8 mouse cellular contexts compared by ENCODE assay signal in the genomic region with DNA sequence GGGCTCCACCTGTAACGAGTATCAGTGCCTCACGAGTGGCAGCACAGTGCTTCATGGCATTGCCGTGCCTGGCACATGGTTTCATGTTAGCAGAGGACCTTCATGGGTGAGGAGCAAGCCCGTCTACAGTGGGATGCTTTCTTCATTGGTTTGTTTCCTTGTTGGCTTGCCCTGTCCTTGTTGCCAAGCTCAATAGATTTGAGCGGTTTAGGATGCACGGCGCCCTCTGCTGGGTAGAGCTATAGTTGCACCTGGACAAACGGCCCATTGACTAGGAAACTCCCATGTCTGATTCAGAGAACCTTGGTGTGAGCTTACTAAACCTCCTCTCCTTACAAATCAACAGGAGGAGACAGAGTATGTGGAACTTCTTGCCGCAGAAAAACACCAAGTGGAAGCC. TPM values are rescaled to one million over a fixed set of nuclear protein-coding genes. Genes with fewer than 3 reads are reported as not detected.
A peak's percentile ranks its signal among the peaks of the same experiment; 100 is the strongest.
DNase-seq lines count a peak whose midpoint lies in the region; ATAC-seq and TF ChIP-seq lines count a peak whose summit lies in the region.

No protein-coding gene starts in this region.

- no peak for TF ChIP-seq EP300 in heart, postnatal 0 days (IDR thresholded peaks at IDR 0.05; ENCODE audit: low read depth)

- H3K4me2 ChIP-seq in forebrain, embryonic 14.5 days (ENCODE audit: low read length) = no peak overlapping the region
- no peak overlapping the region for H3K4me2 ChIP-seq in forebrain, embryonic 16.5 days (ENCODE audit: low read length)
- H3K4me2 ChIP-seq in heart, postnatal 0 days (ENCODE audit: low read depth, low read length) = no peak overlapping the region

- H3K9ac ChIP-seq in forebrain, embryonic 14.5 days (ENCODE audit: low read length) = no peak overlapping the region
- H3K9ac ChIP-seq in forebrain, embryonic 16.5 days (replicated peaks; ENCODE audit: low read depth, low read length) = no peak overlapping the region
- H3K9ac ChIP-seq in heart, postnatal 0 days (replicated peaks; ENCODE audit: low read depth, low read length) = no peak overlapping the region

- H3K9me3 ChIP-seq in forebrain, embryonic 14.5 days (replicated peaks; ENCODE audit: control insufficient read depth, low read length) = no peaks in the 10 kb centered on the region
- H3K9me3 ChIP-seq in forebrain, embryonic 16.5 days (ENCODE audit: control insufficient read depth, low read length) = no peaks in the 10 kb centered on the region
- H3K9me3 ChIP-seq in heart, postnatal 0 days (replicated peaks; ENCODE audit: control insufficient read depth, low read length) = no peaks in the 10 kb centered on the region

- peak; percentile 73 for DNase-seq in forebrain, embryonic 14.5 days (ENCODE audit: low spot score)
- peak; percentile 74 for DNase-seq in WW6 (ENCODE audit: low read depth, low spot score)
- peak; percentile 59 to 78 for DNase-seq in cerebellum, postnatal 4 days (ENCODE audit: low spot score in 2 of 2)
- DNase-seq in heart, postnatal 0 days (ENCODE audit: low spot score) = peak; percentile 37
- peak; percentile 72 to 78 for DNase-seq in left cerebral cortex, adult 2 months (ENCODE audit: extremely low spot score in 1 of 2, low spot score in 2 of 2)
- peak; percentile 88 for DNase-seq in naive thymus-derived CD4-positive, alpha-beta T cell, adult 2 months (ENCODE audit: low read depth)
- peak; percentile 36 for DNase-seq in telencephalon, adult 2 months (ENCODE audit: low read depth, low spot score)

- H3K4me1 ChIP-seq in forebrain, embryonic 14.5 days (ENCODE audit: control insufficient read depth, insufficient read depth, low read length) = peaks cover 7% of the 10 kb centered on the region
- peaks cover 10% of the 10 kb centered on the region for H3K4me1 ChIP-seq in forebrain, embryonic 16.5 days (replicated peaks; ENCODE audit: control insufficient read depth, insufficient read depth, low read length)
- H3K4me1 ChIP-seq in heart, postnatal 0 days (ENCODE audit: control insufficient read depth, insufficient read depth) = no peaks in the 10 kb centered on the region

- no peak overlapping the region for H3K27ac ChIP-seq in forebrain, embryonic 14.5 days (ENCODE audit: low read depth, low read length)
- no peak overlapping the region for H3K27ac ChIP-seq in forebrain, embryonic 16.5 days (ENCODE audit: low read length)
- no peak overlapping the region for H3K27ac ChIP-seq in heart, postnatal 0 days (ENCODE audit: low read depth)
- H3K27ac ChIP-seq in left cerebral cortex, adult 2 months = no peak overlapping the region

- H3K27me3 ChIP-seq in forebrain, embryonic 14.5 days (replicated peaks; ENCODE audit: control insufficient read depth, insufficient read depth, low read length) = no peaks in the 10 kb centered on the region
- H3K27me3 ChIP-seq in forebrain, embryonic 16.5 days (replicated peaks; ENCODE audit: control insufficient read depth, insufficient read depth, low read length) = no peaks in the 10 kb centered on the region
- no peaks in the 10 kb centered on the region for H3K27me3 ChIP-seq in heart, postnatal 0 days (ENCODE audit: control insufficient read depth, insufficient read depth, low read length)

- no peak for ATAC-seq in forebrain, embryonic 14.5 days
- no peak for ATAC-seq in forebrain, embryonic 16.5 days
- ATAC-seq in heart, postnatal 0 days (ENCODE audit: insufficient read depth, low read depth) = no peak

- H3K4me3 ChIP-seq in forebrain, embryonic 14.5 days (ENCODE audit: low read depth, low read length) = no peak overlapping the region
- no peak overlapping the region for H3K4me3 ChIP-seq in forebrain, embryonic 16.5 days (replicated peaks; ENCODE audit: low read length)
- H3K4me3 ChIP-seq in heart, postnatal 0 days (ENCODE audit: low read depth, low read length) = no peak overlapping the region
- no peak overlapping the region for H3K4me3 ChIP-seq in left cerebral cortex, adult 2 months

- intact Hi-C loops in left cerebral cortex, adult 2 months (cut with DNase I) = no loop called here

- WGBS in forebrain, embryonic 14.5 days = 27% methylated on average over 9 of the region's 9 CpGs
- 26% methylated on average over 9 of the region's 9 CpGs for WGBS in forebrain, embryonic 16.5 days
- 31% methylated on average over 9 of the region's 9 CpGs for WGBS in heart, postnatal 0 days

- H3K36me3 ChIP-seq in forebrain, embryonic 14.5 days (ENCODE audit: control insufficient read depth, insufficient read depth, low read length) = peaks cover 55% of the 10 kb centered on the region
- H3K36me3 ChIP-seq in forebrain, embryonic 16.5 days (ENCODE audit: control insufficient read depth, insufficient read depth) = peaks cover 21% of the 10 kb centered on the region
- peaks cover 34% of the 10 kb centered on the region for H3K36me3 ChIP-seq in heart, postnatal 0 days (replicated peaks; ENCODE audit: control insufficient read depth, insufficient read depth, low read length)

- TF ChIP-seq CTCF in heart, postnatal 0 days (IDR thresholded peaks at IDR 0.05; ENCODE audit: low read depth) = peak; percentile 83
- peak; percentile 91 for TF ChIP-seq CTCF in left cerebral cortex, adult 2 months (IDR thresholded peaks at IDR 0.05)

RNA-seq across cellular contexts. Expression of a gene that starts 4.4 kb away (rescaled TPM):
- polyA plus RNA-seq in forebrain, embryonic 14.5 days (2014; fragmentation: Nextera tagmentation; extraction: Ambion mirVana) = 30.7 and 46.9 TPM in 2 replicates
- 49.1 and 53.2 TPM in 2 replicates for polyA plus RNA-seq in forebrain, embryonic 16.5 days (2015; fragmentation: Nextera tagmentation; extraction: Ambion mirVana)
- 9.0 and 10.8 TPM in 2 replicates for total RNA-seq in heart, postnatal 0 days (2014; rRNA removed; ENCODE audit: low replicate concordance)
- 16.7 and 18.3 TPM in 2 replicates for polyA plus RNA-seq in heart, postnatal 0 days (2015; fragmentation: Nextera tagmentation; extraction: Ambion mirVana)
- 10 to 100 TPM; 47.3 to 51.9 TPM for total RNA-seq in left cerebral cortex, adult 2 months (2021)

RNA-seq across cellular contexts. Expression of a gene that starts 4.4 kb away (rescaled TPM):
- 33.4 and 38.5 TPM in 2 replicates for polyA plus RNA-seq in forebrain, embryonic 14.5 days (2014; fragmentation: Nextera tagmentation; extraction: Ambion mirVana)
- polyA plus RNA-seq in forebrain, embryonic 16.5 days (2015; fragmentation: Nextera tagmentation; extraction: Ambion mirVana) = 40.8 TPM in 2 replicates
- 31.8 and 37.7 TPM in 2 replicates for total RNA-seq in heart, postnatal 0 days (2014; rRNA removed; ENCODE audit: low replicate concordance)
- polyA plus RNA-seq in heart, postnatal 0 days (2015; fragmentation: Nextera tagmentation; extraction: Ambion mirVana) = 27.8 and 30.5 TPM in 2 replicates
- total RNA-seq in left cerebral cortex, adult 2 months (2021) = 10 to 100 TPM; 40.5 to 46.0 TPM

RNA-seq across cellular contexts. Expression of a gene that starts 38.4 kb away (rescaled TPM):
- not detected in 2 replicates for polyA plus RNA-seq in forebrain, embryonic 14.5 days (2014; fragmentation: Nextera tagmentation; extraction: Ambion mirVana)
- polyA plus RNA-seq in forebrain, embryonic 16.5 days (2015; fragmentation: Nextera tagmentation; extraction: Ambion mirVana) = not detected in 2 replicates
- total RNA-seq in heart, postnatal 0 days (2014; rRNA removed; ENCODE audit: low replicate concordance) = 252 and 255 TPM in 2 replicates
- polyA plus RNA-seq in heart, postnatal 0 days (2015; fragmentation: Nextera tagmentation; extraction: Ambion mirVana) = 317 and 337 TPM in 2 replicates
- total RNA-seq in left cerebral cortex, adult 2 months (2021) = 1 to 10 TPM; 1.4 to 1.7 TPM

RNA-seq across cellular contexts. Expression of a gene that starts 46.2 kb away (rescaled TPM):
- 145 and 146 TPM in 2 replicates for polyA plus RNA-seq in forebrain, embryonic 14.5 days (2014; fragmentation: Nextera tagmentation; extraction: Ambion mirVana)
- polyA plus RNA-seq in forebrain, embryonic 16.5 days (2015; fragmentation: Nextera tagmentation; extraction: Ambion mirVana) = 130 and 151 TPM in 2 replicates
- total RNA-seq in heart, postnatal 0 days (2014; rRNA removed; ENCODE audit: low replicate concordance) = 20.9 and 38.6 TPM in 2 replicates
- 47.4 and 48.0 TPM in 2 replicates for polyA plus RNA-seq in heart, postnatal 0 days (2015; fragmentation: Nextera tagmentation; extraction: Ambion mirVana)
- total RNA-seq in left cerebral cortex, adult 2 months (2021) = 10 to 100 TPM; 58.5 to 62.5 TPM

Comparison
In these comparisons a context has a peak if more than half of its experiments do, and no peak if none do; other contexts are left out.
1. DNase-seq: peak in every context shown above with its lines; median percentile 88 in naive thymus-derived CD4-positive, alpha-beta T cell, adult 2 months; 75 in left cerebral cortex, adult 2 months; 74 in WW6; 73 in forebrain, embryonic 14.5 days; 68 in cerebellum, postnatal 4 days; 37 in heart, postnatal 0 days; 36 in telencephalon, adult 2 months.
2. RNA of a gene that starts 38.4 kb away (polyA plus RNA-seq): 317 to 337 TPM in heart, postnatal 0 days; not detected in forebrain, embryonic 14.5 days and not detected in forebrain, embryonic 16.5 days; every median in the first group is over 100 times any median in the second.